Mouse (Mus musculus): ENCODE data around the gene Arhgef2. TPM values are rescaled to one million over a fixed set of nuclear protein-coding genes. Genes with fewer than 3 reads are reported as not detected.
A peak's percentile ranks its signal among the peaks of the same experiment; 100 is the strongest.

Gene Arhgef2
- total RNA-seq, 2 experiments from 2014 or later, result 161 to 166 TPM

DNA sequence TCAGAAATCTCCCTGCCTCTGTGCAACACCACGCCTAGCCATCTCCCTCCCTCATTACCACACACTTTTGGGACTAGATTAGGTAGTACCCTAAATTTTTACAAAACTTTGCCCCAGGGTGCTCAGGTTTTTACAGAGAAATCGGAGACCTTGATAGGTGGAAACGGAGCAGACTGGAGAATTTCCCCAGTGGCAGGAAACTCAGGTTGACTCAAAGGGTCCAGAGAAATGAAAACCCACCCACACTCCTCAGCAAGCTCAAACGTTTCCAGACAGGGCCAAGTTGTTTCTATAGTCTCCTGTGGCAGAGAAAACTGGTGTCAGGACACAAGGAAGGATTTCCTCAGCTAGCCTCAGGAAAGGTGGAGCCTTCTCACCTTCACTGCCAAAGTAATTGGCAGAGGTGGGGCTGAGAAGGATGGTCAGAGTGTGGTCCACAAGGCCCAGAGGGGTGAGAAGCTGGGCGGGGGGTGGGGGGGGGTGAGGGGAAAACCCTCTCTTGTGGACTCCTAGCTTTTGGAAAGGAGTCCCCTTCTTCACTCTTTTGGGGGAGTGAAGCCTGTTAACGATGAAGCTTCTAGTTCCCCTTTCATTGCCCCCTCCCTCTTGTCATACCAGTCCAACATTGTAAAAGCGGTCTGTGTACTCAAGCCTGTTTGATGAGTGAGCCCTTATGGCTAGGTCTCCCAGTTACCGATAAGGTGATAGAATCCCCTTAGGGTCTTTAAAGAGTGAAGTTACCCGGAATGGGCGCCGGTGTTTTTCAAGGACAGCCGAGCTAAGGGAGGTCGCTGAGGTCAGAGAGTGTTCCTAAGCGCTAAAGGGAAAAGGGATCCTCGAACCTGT is 14.6 kb downstream of the Arhgef2 start:
- DNase-seq (ENCODE audit: low spot score in 2 of 2), result no peak

DNA sequence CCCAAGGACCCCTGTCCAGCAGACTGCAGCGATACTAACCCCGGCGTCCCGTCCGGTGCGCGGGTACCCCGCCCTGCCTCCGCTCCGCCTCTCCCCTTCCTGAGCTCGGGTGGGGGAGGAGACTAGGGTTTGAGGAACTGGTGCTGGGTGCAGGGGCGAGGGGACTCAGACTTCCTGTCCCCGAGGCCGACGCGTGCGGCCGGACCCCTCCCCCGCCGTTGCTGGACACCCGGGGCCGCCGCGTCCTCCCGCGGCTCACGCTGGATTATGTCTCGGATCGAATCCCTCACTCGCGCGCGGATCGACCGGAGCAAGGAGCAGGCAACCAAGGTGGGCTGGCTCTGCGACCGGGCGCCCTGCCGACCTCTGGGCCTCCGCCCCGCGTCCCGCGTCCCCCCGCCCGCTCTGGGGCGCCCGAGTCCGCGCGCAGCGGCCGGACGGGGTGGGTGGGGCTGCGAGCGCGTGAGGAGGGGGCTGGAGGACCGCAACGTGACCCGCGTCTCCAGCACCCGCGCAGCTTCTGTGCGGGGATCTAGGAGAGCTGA is 15.3 kb downstream of the Arhgef2 start:
- peak; percentile 71 to 81 for DNase-seq (ENCODE audit: low spot score in 2 of 2)

DNA sequence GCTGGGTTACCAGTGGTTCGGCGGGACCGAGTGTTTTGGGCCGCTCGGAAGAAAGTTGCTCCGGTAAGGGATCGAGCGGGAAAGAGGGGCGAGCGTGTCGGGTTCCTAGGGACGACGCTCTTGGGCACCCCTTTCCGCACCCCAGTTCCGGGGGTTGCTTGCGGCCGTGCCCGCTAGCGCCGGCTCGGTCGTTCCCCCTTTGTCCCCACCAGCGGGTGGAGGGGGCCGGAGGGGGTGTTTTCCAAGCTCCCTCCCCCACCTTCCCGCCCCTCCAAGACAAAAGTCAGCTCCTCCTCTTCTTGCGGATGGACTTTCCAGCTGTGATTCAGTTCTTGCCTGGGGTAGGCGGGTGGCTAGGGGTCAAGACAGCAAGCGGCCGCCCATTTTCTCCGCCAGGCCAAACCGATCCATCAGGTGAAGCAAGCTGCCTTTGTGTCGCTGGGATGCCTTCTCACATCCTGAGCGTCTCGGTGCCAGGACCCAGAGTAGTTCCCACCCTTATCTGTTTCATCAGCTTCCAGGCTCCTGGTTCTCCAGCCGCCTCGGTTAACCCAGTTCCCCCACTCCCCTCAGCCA is 15.9 kb downstream of the Arhgef2 start:
- peak in 1 of 2 experiments; percentile 74 for DNase-seq (ENCODE audit: low spot score in 2 of 2)

DNA sequence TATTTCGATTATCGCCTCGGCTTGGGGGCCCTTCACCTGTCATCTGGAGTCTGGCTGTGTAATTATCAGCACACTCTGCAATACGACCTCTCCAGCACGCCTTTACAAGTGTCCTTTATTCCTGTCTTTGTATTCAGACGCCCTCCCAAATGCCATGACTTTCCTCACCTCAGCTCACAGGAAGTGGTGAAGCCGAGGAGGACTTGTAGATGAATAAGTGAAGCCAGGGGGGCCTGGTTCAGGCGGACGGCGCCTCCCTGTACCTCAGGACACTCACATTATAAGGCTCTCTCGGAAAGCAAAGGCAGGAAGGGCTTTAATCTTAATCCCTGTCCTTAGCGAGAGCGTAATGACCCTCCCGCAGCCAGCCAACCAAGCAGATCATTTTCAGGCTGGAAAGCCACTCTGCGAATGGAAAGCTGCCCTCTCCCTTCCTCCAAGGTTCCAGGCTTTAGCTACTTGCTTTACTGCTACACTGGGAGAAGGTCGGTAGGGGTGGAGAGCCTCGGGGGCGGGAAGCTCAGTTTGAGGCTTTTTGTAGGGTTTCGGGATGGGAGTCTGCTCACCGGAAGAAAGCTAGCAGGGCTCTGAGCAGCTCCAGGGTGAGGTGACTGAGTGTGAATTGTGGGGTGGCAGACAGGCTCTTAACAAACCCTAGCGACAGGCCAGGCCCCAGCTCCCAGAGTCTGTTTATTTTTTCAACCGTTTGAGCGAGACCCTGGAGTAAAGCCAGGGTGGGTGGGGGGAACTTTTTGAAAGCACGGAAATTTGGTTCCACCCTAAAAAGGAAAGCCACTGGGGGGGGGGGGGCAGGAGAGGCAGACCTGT is 16.6 kb downstream of the Arhgef2 start:
- DNase-seq (ENCODE audit: low spot score in 2 of 2), result peak in 1 of 2 experiments; percentile 58

DNA sequence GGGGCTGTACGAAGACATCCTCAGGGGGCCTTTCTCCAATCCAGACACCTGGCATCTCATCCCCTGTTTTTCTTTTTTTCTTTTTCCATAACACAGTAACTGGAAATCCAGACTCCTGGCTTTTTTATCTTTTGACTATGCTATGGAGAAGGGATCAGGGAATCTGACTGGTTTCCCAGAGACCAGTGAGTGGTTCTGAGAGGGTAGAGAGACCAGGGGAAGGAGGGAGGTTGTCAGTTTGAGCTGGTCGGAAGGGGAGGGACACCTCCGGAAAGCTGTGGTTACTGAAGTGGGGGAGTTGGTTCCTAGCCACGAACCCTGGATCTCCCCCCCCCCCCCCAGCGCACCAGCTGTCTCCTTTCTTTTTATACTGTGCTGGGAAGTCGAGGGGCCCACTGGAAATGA is 17.2 kb downstream of the Arhgef2 start:
- no peak for DNase-seq (ENCODE audit: low spot score in 2 of 2)

- no peak for DNase-seq (ENCODE audit: low spot score in 2 of 2)
Measured at GRCm38 (mm10) chr3:88623346-88624135, 17.8 kb downstream of the Arhgef2 start.

DNA sequence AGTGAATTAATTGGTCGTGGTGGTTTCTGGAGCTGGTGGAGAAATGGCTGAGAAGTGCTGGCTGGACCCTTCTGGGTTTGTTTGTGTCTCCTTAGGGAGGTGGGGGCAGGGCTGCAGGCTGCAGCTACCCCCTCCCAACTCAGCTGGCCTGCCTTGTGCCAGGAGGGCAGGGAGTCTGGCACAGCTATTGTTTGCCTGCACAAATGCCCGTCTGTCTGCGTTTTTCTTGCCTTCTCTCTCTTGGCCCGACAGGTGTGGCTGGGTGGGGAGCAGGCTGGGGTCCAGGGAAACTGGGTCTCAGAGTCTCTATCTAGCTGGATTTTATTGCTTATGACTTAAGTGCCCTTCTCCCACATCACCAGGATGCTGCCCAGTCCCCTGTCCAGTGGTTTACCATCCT is 18.6 kb downstream of the Arhgef2 start:
- DNase-seq (ENCODE audit: low spot score in 2 of 2), result peak in 1 of 2 experiments; percentile 41

- no peak for DNase-seq (ENCODE audit: low spot score in 2 of 2)
Measured at GRCm38 (mm10) chr3:88624951-88625350, 19.2 kb downstream of the Arhgef2 start.

GRCm38 (mm10) chr3:88625531-88625930 is 19.8 kb downstream of the Arhgef2 start:
- no peak for DNase-seq (ENCODE audit: low spot score in 2 of 2)

DNA sequence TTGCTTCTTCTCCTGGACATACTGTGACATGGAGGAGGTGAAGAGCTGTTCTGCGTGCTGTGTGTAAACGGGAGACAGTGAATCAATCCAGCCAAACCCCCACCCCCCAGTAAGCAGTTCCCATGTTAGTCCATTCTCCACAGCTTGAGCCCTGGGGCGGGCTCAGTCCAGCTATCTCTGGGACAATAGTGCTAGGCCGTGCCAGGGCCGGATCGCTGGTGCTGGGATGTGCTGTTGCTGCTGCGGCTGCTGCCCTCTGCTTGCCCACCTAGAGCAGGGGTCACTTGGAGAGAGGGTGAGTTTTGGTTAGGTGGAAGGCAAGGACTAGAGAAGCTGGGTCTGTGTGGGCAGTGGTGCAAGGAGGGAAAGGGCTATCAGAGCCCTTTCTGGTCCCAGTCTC is 20.6 kb downstream of the Arhgef2 start:
- peak in 1 of 2 experiments; percentile 41 for DNase-seq (ENCODE audit: low spot score in 2 of 2)

GRCm38 (mm10) chr3:88627114-88627513 is 21.3 kb downstream of the Arhgef2 start:
- no peak for DNase-seq (ENCODE audit: low spot score in 2 of 2)

DNA sequence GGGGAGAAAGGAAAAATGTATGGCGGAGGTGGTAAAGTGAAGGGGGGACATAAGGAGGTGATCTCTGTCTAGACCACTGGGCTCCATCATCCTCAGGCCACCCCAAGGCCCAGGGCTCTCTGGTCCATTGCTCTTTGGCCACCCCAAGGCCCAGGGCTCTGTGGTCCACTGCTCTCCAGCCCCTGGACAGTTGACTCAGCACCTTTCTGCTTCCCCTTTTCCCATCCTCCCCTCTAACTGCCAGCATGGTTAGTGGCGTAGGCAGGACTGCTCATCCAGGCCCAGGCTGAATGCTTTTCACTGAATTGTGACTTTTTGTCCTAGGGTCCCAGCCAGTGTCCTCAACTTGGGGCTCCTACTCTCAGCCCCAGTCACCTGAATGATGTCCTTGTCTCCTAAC is 21.8 kb downstream of the Arhgef2 start:
- no peak for DNase-seq (ENCODE audit: low spot score in 2 of 2)

DNA sequence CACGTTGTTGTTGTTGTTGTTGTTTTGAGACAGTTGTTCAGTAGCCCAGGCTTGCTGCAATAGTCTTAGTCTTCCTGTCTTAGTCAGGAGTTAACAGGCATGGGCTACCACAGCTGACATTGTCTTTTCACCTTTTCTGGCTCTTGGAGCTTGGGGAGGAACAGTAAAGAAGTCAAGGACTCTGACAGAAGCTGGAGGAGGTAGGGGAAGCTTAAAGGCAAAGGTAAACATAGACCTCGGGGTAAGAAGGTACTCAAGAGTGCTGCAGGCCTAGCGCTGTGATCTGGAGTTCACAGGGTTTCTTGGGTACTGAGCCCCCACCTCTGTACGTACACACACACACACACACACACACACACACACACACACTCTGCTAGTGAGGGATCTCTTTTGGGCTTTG is 23.0 kb downstream of the Arhgef2 start:
- DNase-seq (ENCODE audit: low spot score in 2 of 2), result no peak

DNA sequence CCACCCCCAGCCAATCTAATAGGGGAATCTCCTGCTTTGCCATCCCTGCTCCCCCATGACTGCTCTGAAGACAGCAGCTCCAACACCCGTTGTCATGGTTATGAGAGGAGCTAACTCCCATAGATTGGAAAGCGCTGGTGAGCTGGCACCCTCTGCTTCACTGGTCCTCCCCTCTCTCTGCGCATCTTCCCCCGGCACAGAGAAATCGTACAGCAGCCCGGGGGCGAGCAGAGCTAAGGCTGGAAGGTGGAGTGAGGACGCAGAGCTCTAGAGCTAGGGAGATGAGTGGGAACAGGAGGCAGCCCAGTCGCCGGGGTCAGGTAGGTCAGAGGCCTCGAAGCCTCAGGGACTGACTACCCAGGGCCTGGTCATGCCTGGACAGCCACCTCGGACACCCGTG is 23.5 kb downstream of the Arhgef2 start:
- no peak for DNase-seq (ENCODE audit: low spot score in 2 of 2)

- DNase-seq (ENCODE audit: low spot score in 2 of 2), result peak in 1 of 2 experiments; percentile 62
Measured at GRCm38 (mm10) chr3:88630018-88630417, 24.3 kb downstream of the Arhgef2 start.

- no peak for DNase-seq (ENCODE audit: low spot score in 2 of 2)
Measured at GRCm38 (mm10) chr3:88630849-88631341, 25.1 kb downstream of the Arhgef2 start.

DNA sequence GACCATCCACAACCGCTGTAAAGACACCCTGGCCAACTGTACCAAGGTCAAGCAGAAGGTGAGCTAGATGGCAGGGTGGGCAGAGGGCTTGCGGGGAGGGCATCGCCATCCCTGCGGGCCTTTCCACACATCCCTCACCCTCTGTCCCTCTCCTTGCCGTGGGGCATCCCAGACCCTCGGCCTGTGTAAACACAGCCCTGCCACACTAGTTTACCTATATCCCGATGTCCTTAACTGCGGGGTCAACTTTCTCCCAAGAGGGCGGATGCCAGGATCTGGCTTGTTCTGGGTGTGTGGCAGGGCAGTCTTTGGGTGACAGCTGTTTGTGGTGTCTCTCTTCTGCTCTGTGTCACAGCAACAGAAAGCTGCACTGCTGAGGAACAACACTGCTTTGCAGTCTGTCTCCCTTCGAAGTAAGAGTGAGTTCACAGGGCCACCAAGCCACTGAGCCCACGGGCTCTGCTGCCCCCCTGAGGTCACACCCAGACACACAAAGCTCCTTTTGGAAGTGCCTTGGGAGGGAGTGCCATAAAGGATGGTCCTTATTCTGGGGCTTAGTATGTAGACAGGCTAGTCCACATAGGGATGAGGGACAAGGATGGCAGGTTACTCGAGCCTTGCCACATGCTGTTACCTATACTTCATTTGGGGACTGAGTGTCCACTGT is 26.3 kb downstream of the Arhgef2 start:
- DNase-seq (ENCODE audit: low spot score in 2 of 2), result no peak

DNA sequence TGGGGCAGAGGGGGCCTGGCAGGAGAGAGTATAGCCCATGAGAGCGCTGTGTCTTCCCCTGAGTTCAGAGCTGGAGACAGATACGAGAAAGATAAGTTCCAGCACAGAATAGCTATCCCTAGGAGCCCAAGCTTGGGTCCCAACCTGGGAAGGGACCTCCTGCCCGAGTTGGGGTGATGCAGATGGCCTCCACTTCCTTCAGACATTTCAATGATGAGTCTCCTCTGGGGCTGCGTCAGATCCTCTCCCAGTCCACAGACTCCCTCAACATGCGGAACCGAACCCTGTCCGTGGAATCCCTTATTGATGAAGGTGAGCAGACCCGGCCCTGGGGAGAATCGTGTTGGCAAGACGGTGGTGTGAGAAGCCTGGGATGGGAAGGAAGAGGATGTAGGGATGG is 27.3 kb downstream of the Arhgef2 start:
- no peak for DNase-seq (ENCODE audit: low spot score in 2 of 2)

DNA sequence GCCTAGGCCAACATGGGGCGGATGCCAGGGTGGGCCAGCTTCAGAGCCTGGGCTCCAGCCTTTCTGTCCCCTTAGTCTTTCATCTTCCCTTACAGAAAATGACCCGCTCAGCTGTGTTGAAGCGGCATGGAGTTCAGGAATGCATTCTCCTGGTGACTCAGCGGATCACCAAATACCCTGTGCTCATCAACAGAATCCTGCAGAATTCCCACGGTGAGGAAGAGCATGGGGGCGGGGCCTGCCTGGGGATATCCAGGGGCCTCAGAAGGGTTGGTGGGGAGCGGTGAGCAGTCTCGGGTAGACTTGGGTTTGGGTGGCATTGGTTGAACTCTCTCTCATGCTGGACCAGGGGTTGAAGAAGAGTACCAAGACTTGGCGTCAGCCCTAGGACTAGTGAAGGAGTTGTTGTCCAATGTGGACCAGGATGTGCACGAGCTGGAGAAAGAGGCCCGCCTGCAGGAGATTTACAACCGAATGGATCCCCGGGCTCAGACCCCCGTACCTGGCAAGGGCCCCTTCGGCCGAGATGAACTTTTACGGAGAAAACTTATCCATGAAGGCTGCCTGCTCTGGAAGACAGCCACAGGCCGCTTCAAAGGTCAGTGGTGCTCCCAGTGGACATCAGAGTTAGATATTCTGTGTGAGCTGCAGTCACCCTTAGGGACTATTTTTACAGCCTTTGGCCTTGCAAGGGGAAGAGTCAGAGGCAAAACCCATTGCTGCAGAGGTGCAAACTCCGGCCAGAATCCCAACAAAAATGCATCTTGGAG is 29.9 kb downstream of the Arhgef2 start:
- DNase-seq (ENCODE audit: low spot score in 2 of 2), result no peak

Data from gastrocnemius, postnatal 4 days (tissue).